Mouse (Mus musculus) thymus, postnatal 10 days (tissue): Measurements from ENCODE around the gene Trmt1.

Experiments used
- DNase-seq, 2 experiments: peaks; one replicate each; pipeline ENCODE4 v3.0.0; 2021; ENCODE audit warnings: low spot score in 2 of 2

The Trmt1 gene

DNA sequence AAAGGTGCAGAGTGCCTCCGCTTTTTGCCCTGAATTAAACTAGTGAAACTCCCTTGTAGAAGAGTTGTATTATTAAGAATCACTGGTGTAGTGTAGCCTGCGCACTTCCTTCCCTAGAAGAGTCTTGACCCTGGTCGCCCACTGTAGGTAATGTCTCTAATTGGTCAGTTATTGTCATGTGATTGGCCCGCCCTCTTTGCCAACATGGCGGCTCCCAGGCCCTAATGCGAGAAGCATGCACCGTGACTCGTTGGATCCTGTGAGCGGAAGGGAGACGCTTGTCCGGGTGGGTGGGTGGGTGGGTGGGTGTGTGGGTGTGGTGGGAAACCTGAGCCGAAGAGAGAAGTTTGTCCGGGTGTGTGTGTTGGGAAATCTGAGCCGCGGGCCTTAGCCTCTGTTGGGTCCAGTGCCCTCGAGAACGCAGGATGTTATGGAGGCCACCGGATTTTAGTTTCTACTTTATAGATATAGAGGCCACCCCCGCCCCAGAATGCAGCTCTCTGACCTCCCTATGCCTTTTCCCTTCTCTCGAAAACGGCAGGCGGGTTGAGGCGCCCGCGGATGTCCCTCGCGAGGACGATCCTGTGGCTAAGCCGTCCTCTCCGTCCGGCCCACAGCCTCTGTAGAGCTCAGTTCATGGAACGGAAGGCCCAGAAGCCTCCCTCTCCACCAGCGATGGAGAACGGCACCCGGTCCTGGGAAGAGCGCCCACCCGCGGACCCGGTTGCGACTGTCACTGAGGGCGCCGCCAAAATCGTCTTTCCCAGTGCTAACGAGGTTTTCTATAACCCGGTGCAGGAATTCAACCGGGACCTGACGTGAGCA lies 3.2 kb downstream of the Trmt1 start:
- DNase-seq: peak; percentile 81 to 84

DNA sequence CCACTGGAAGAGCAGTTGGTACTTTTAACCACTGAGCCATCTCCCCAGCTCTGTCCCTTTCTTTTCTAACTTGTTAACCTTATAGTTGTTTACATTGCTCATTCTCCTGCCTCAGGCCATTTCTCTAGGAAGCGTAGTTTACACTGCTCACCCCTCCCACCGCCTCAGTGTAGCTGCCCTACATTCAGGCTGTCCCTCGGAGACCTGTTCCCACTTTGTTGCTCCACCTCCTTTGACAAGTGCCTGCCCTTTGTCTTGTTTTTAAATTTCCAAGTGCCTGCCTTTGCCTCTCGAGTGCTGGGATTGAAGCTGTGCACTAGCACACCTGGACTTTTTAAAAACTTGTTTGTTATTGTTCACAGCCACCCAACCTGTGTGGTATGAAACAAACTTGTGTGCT lies 7.2 kb downstream of the Trmt1 start:
- no peak for DNase-seq

DNA sequence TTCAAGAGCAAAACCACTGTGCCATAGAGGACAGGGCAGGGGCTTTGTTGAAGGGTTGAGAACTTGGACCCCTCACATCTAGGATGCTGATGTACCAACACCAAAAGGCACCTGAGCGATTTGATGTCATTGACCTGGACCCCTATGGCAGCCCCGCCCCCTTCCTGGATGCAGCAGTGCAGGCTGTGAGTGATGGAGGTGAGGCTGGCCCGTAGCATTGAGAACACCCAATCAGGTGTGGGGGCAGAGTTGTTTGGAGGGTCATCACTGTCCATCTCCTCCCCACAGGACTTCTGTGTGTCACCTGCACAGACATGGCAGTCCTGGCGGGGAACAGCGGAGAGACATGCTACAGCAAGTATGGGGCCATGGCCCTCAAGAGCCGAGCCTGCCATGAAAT lies 9.0 kb downstream of the Trmt1 start:
- DNase-seq: no peak

DNA sequence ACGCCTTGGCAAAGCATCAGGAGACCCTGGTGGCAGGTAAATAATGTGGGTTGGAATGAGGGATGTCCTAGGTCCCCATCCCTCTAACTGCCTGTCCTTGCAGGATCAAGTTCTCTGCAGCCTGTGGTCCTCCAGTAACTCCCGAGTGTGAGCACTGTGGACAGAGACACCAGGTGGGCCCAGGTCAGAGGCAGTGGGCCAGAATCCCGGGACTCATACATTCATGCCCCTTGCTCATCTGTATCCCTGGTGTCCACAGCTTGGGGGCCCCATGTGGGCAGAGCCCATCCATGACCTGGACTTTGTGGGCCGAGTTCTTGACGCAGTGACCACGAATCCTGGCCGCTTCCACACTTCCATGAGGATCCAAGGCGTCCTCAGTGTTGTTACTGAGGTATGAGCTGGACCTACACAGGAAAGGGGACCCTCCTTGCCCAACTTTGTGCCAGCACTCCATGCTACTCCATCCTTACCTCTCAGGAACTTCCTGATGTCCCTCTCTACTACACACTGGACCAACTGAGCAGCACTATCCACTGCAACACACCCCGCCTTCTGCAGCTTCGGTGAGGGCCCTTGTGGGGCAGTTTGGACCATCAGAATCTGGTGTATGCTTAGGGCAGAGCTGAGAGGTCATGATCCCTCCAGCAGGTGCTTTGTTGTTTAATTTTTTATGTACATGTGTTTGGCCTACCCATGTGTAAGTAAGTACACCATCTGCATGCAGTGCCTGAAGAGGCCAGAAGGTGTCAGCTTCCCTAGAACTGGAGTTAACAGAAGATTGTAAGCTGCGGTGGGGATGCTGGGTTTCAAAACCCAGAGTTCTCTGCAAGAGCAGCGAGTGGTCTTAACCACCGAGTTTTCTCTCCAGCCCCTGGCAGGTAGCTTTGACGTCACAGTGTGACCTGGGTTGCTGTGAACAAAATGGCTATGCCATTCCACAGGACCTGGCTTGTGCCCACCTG lies 11.3 kb downstream of the Trmt1 start:
- peak; percentile 59 to 62 for DNase-seq

DNA sequence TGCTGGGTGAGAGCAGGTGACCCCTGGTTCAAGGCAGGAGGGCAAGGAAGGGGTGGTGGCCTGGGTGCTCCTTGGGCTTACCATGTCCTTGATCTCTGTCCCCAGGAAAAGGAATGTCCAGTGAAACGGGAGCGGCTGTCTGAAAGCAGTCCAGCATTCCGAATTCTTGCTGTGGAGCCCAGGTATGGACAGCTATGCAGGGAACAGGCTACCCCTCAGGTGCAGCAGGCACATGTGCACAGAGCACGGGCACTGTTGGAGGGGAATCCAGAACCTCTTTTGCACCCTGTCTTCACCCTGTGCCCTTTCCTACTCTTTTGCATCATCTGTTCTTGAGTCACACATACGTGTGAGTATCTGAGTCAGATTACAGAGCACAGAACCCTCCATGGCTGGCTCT lies 12.2 kb downstream of the Trmt1 start:
- DNase-seq: no peak

DNA sequence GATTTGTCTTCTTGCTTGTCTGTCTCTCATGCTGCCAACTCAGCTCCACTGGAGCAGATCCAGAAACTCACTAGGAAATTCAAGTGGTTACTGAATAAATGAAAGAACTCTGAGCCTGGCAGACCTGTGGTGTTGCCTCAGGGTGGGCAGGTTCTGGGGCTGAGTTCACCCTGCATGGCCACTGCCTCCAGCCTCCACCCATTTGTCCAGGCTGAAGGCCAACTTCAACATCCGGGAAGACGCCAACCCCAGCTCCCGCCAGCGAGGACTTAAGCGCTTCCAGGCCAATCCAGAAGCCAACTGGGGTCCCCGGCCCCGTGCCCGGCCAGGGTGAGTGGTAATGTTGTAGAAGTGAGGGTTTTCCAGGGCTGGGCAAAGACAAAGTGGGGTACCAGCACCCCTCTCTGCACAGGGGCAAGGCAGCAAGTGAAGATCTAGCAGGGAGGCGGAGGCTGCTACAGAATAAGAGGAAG lies 12.9 kb downstream of the Trmt1 start:
- DNase-seq: no peak

DNA sequence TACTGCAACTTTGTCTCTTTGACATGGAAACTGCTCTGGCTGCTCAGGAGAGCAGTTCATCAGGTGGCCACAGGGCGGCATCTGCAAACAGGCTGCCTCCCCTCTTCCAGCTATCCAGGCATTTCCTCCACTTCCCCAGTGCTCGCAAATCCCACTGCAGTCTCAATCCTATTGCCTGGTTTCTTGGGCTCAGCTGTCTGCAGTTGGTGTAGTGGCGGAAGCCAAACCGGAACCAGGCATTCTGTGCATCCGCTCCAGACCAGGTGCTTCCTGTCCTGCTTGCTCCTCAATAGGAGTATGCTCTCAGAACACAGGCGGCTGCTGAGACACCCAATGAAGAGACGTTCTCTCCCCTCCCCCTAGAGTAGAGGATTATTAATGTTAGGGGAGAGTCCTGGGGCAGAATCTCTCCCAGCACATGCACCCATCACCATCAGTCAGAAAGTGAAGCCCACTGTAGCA lies 13.8 kb downstream of the Trmt1 start:
- peak; percentile 69 to 72 for DNase-seq

DNA sequence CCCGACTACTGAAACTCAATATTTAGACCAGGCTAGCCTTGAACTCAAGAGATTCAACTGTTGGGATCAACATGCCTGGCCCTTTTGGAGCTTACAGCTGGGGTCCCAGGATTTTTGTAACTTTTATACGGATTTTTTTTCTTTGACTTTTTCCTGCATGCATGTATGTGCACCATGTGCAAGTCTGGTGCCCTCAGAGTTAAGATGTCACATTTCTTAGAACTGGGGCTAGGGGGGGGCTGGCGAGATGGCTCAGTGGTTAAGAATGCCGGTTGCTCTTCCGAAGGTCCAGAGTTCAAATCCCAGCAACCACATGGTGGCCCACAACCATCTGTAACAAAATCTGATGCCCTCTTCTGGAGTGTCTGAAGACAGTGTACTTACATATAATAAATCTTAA lies 14.4 kb downstream of the Trmt1 start:
- no peak for DNase-seq

DNA sequence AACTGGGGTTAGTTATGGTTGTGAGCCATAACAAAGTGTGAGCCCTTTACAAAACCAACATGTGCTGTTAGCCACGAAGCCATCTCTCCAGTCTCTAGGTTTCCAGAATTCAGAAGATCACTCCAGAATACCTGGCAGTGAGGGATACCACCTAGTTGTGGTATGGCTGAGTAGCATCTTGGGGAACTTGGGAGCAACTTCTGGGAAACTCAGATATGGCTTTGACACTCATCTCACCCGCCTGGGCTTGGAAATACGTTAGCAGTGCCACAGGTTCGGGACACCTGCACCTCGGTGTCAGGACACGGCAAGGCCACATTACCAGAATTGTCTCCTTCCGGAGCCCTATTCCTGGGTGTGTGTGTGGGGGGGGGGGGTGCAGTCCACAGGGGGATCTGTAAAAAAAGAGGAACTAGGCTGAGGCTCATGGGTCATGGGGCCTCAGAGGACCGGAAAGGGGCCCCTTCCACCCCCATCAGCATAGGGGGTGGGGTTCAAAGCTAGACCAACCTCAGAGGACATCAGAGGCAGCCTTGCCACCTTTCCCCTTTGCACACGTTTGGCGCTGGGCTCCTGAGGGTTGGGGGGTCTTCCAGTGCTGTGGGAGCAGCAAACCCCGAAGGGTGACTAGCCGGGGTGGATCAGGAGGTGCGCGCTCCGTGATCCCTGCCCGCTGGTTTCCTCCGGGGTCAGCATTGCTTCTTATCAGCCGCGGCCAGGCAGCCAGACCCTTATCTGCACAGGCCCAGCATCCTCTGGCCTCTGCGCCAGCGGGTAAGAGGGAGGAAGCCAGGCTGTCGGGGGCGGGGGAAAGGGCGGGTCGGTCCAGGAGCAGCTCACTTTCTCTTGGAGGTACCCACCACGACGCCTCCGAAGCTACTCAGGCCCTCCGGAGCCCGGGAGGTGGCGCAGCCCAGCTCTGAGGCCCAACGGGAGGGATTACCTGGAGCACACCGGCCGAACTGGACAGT lies 15.1 kb downstream of the Trmt1 start, which contains the start of gene Lyl1:
Lyl1 (plus strand) TSS at position 517 of the 971 bp plus-strand sequence.
- peak in 1 of 2 experiments; percentile 11 for DNase-seq

DNA sequence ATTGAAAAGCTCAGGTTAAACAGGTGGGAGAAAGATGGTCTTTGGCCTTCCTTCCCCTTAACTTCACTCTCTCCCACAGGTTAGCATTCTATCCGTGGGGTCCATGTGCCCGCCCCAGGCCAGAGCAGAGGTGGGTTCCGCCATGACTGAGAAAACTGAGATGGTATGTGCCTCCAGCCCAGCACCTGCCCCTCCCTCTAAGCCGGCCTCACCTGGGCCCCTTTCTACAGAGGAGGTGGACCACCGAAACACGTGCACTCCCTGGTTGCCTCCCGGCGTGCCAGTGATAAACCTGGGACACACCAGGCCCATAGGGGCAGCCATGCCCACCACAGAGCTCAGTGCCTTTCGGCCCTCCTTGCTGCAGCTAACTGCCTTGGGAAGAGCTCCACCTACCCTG lies 16.5 kb downstream of the Trmt1 start:
- DNase-seq: no peak

DNA sequence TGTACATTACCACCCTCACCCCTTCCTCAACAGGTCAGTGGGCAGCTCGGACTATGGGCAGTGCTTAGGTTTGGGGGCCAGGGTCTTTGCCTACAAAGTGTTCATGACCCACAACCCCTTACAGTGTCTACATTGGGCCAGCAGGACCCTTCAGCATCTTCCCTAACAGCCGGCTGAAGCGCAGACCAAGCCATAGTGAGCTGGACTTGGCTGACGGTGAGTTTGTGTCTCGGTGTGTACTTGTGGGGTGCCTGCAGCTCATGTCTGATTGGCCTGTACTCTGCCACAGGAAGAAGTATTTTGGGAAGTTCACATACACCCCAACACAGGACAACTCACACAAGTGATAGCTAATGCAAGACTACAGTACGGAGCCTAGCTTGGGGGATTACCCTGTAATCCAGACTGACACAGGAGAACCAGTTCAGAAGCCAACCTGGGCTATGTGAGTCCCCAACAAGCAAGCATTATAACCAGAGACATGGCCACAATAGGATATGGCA lies 16.9 kb downstream of the Trmt1 start:
- no peak for DNase-seq

DNA sequence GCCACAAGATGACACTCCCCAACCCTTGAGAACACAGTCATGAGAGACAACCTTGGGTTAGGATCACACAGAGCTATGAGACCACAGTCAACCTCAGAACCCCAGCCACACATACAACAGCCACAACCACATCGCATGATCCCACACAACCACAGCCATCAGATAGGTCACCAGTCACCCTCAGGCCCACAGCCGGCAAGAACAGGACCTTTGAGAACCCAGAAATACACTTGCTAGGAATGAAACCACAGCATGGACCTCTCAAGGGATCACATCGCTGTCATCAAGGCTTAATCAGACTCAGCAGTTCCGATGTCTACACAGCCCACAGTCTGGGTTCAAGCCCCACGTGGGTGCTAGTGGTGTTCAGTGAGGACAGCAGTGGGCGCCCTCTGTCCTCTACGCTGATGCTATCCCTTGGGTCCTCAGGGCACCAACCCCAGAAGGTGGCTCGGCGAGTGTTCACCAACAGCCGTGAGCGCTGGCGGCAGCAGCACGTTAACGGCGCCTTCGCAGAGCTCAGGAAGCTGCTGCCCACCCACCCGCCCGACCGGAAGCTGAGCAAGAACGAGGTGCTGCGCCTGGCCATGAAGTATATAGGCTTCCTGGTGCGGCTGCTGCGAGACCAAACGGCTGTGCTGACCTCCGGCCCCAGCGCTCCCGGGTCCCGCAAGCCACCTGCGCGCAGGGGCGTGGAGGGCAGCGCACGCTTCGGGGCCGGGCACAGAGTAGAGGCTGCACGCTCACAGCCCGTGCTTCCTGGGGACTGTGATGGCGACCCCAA lies 17.6 kb downstream of the Trmt1 start:
- DNase-seq: peak in 1 of 2 experiments; percentile 31

DNA sequence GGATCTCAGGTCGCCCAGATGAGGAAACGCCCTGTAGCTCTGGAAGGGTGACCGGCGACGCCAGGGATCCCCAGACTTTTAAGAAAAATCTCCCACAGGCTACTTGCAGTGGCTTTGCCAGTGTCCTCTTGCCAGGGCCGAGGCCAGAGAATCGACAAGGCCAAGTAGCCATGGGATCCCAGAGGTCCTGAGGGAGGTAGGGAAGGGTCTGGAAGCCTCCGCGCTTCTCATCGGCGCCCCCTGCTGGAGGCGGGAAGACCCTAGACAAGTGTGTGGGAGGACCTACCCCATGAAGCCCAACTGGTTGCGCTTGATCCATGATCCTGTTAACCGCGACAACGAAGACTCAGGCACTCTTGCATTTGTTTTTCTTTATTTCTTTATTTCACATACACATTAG lies 18.2 kb downstream of the Trmt1 start:
- peak; percentile 72 to 91 for DNase-seq

DNA sequence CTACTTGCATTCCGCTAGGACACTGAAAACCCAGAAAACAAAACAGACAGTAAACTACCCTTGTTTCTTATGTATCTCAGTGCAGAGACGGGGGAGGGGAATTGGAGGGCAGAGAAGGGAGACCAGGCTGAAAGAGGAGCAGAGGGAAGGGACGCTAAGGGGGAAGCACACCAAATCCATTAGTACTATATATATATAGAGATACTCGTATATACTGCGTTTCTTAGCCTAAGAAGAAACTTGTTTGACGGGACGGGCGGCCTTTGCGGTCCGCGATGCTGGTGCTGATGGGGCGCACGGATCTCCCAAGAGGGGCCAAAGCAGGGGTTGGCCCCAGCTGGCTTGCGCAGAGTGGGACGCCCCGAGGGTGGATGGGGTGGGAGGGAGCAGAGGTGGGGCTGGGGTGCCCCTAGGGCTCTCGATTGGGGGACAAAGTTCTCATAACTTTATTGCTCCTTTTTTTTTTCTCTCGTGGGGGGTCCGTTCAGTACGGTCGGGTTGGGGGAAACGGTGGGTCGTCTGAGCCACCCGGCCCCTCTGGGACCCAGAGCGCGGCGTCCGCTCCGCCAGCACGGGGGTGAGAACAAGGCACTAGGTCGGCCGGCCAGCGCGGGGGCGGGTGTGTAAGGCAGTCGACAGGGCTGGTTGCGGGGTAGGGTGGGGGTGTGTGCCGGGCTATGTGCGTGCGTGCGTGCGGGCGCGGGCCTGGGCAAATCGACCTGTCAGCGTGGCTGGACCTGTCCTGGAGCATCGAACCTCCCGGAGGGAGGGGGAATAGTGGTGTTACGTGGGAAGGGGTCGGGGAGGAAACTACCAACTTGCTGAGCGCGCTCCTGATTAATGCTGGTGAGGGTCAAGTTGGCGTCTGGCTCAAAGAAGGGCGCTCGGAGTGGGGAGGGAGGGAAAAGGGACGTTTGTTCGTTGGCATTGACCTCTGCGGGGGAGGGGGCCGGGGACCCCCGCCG lies 19.0 kb downstream of the Trmt1 start:
- no peak for DNase-seq

DNA sequence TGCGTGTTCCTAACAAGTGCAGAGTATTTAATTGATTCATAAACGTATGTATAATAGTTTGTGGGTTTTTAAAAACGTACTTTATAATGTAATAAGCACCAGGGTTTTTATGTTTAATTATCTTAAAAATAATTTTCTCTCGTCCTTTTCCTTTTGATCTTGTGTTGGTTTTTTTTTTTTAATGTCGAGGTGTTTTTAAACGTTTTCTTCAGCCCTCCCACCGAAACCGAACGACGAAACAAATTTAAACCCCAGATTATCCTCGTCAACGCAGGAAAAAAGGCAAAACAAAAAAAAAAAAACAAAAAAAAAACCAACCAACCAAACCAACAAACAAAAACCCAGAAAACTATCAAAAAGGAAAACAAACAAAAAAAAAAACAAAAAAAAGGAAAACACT lies 19.9 kb downstream of the Trmt1 start:
- no peak for DNase-seq

DNA sequence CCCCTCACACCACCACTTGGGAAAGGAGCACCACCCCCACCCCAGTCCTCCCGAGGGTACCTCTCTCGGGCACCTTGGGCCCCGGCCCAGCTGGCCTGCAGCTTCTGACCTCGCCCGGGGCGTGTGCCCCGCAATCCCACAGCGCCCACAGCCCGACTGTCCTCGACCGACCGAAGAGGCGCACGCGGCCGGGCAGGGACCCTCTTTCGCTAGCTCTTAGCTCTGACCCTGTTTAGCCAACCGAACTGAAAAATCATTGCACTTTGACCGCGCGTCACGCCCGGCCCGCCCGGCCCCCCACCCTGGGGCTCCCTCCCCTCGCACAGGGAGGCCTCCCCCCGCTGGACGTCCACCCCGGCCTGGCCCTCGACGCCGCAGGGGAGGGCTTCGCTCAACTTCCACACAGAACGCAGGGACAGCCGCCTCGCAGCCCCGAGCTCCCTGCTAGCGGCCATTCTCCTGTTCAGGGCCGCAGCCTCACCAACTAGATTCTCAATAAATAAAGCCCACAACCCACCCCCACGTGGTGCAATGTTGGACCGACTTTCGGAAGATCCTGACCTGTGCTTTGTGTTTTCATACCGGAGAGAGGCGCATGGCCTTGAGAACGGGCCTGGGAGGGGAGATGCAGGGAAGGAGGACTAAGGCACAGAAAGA lies 20.6 kb downstream of the Trmt1 start:
- DNase-seq: no peak

DNA sequence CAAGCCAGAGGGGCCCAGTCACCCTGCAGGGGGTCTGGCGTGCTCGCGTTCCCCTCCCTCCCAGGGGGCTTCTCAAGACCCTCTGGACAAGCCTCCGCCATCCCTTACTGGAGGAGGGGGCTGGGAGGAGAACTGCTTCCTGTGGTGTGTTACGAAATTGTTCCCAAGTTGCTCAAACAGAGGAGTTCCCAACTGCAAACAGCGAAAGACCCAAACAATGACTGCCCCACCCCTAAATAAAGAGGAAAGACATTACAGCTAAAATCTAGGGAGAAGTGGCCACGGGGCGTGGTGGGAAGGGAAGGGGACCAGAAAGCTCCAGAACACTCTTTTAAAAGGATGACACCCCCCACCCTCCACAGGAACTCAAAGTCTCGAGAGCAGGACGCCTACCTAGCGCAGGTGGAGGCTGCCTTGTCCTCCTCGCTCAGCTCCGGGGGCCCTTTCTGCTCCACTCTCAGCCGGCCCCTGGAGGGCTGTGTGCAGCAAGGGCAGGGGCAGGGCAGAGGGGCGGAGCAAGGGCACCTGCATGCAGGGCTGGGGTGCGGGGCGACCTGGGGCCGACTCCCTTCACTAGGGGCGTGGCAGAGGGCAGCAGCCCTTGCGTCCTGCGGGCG lies 21.3 kb downstream of the Trmt1 start:
- peak in 1 of 2 experiments; percentile 25 for DNase-seq

DNA sequence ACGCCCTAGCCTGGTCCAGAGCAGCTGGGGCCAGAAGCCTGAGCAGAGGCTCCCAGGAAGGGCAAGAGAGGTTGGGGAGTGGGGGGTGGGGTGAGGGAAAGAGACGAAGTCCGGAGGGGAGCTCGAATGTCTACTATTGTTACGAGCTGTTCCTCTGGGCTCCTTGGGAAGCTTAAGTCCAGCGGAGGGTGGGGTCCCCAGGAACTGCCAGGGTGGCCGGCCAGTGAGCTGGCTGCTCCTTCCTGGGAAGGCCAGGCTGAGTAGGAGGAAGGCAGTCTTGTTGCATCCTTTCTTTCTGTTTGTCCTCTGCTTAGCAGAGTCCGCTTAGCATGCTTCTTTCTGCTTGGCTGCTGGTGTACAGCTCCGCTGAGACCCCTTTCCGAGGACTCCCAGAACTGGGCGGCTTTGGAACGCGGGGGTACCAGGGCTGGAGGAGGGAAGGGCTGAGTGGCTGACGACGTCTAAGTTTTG lies 22.0 kb downstream of the Trmt1 start:
- no peak for DNase-seq
